8 mouse cellular contexts compared by ENCODE assay signal in genomic region chr7:6940761-6941231, GRCm38 (mm10). TPM values are rescaled to one million over a fixed set of nuclear protein-coding genes. Genes with fewer than 3 reads are reported as not detected.
DNase-seq lines count a peak whose midpoint lies in the region; ATAC-seq and TF ChIP-seq lines count a peak whose summit lies in the region.

No protein-coding gene starts in this region.

- no peaks in the 10 kb centered on the region for H3K36me3 ChIP-seq in kidney, embryonic 14.5 days (ENCODE audit: control insufficient read depth, insufficient read depth, low read length)
- H3K36me3 ChIP-seq in MEL (ENCODE audit: control insufficient read depth in 1 of 2, insufficient read depth in 2 of 2, low read length in 2 of 2): no peaks in the 10 kb centered on the region
- no peaks in the 10 kb centered on the region for H3K36me3 ChIP-seq in embryonic facial prominence, embryonic 14.5 days (ENCODE audit: control insufficient read depth, insufficient read depth, low read length)
- H3K36me3 ChIP-seq in intestine, postnatal 0 days (ENCODE audit: control insufficient read depth, insufficient read depth): no peaks in the 10 kb centered on the region
- H3K36me3 ChIP-seq in midbrain, embryonic 15.5 days (replicated peaks): no peaks in the 10 kb centered on the region

- peak; percentile 68 for ATAC-seq in kidney, embryonic 14.5 days (ENCODE audit: low FRiP score, low TSS enrichment)
- ATAC-seq in embryonic facial prominence, embryonic 14.5 days (ENCODE audit: low read depth): peak; percentile 55; the same call in 1 of the 2 replicates
- ATAC-seq in intestine, postnatal 0 days: peak; percentile 43
- peak; percentile 77 for ATAC-seq in midbrain, embryonic 15.5 days (replicated peaks)

- no peak for TF ChIP-seq POLR2A in MEL (IDR thresholded peaks at IDR 0.05; ENCODE audit: control insufficient read depth in 1 of 2, insufficient read depth in 1 of 2, low read depth in 1 of 2, low read length in 2 of 2, poor library complexity in 1 of 2)

- WGBS in kidney, embryonic 14.5 days: 24% methylated on average over 16 of the region's 16 CpGs
- WGBS in embryonic facial prominence, embryonic 14.5 days: 16% methylated on average over 16 of the region's 16 CpGs
- WGBS in intestine, postnatal 0 days: 17% methylated on average over 16 of the region's 16 CpGs
- 24% methylated on average over 16 of the region's 16 CpGs for WGBS in midbrain, embryonic 15.5 days

- no peaks in the 10 kb centered on the region for H3K4me1 ChIP-seq in kidney, embryonic 14.5 days (ENCODE audit: control insufficient read depth, insufficient read depth, low read length)
- H3K4me1 ChIP-seq in MEL (ENCODE audit: control insufficient read depth in 1 of 2, insufficient read depth in 2 of 2, low read length in 2 of 2): no peaks in the 10 kb centered on the region; a peak in 1 of 4 replicates
- no peaks in the 10 kb centered on the region for H3K4me1 ChIP-seq in embryonic facial prominence, embryonic 14.5 days (ENCODE audit: control insufficient read depth, insufficient read depth, low read length)
- H3K4me1 ChIP-seq in intestine, postnatal 0 days (replicated peaks; ENCODE audit: control insufficient read depth, insufficient read depth, low read length): no peaks in the 10 kb centered on the region
- H3K4me1 ChIP-seq in midbrain, embryonic 15.5 days: peaks cover 3% of the 10 kb centered on the region; the same call in 1 of the 2 replicates

- no peak overlapping the region for H3K4me3 ChIP-seq in kidney, embryonic 14.5 days (ENCODE audit: low read length)
- no peak overlapping the region for H3K4me3 ChIP-seq in MEL (ENCODE audit: control insufficient read depth in 1 of 2, insufficient read depth in 1 of 2, low read depth in 2 of 2, low read length in 2 of 2)
- peak overlapping the region; percentile 18; the same call in 1 of the 2 replicates for H3K4me3 ChIP-seq in embryonic facial prominence, embryonic 14.5 days (ENCODE audit: low read depth, low read length)
- peak overlapping the region; percentile 11; the same call in 1 of the 2 replicates for H3K4me3 ChIP-seq in intestine, postnatal 0 days (ENCODE audit: low read depth, low read length)
- 0 out of 2 replicates have a peak overlapping the region, but pooled peaks have one; percentile 8 for H3K4me3 ChIP-seq in midbrain, embryonic 15.5 days

- TF ChIP-seq EP300 in MEL (IDR thresholded peaks at IDR 0.05; ENCODE audit: low read depth in 1 of 2, low read length in 2 of 2): no peak

- TF ChIP-seq CTCF in MEL (IDR thresholded peaks at IDR 0.05 in 2 of 3, conservative IDR thresholded peaks at IDR 0.05 in 1 of 3; ENCODE audit: control insufficient read depth in 1 of 3, insufficient read depth in 1 of 3, low read depth in 2 of 3, low read length in 3 of 3, poor library complexity in 1 of 3, severe bottlenecking in 1 of 3): peak; percentile 66 to 78 (median 76)
- TF ChIP-seq CTCF in intestine, postnatal 0 days (IDR thresholded peaks at IDR 0.05; ENCODE audit: low read depth): peak; percentile 79

- H3K79me2 ChIP-seq in MEL (ENCODE audit: control insufficient read depth, insufficient read depth, low read length, poor library complexity): no peaks in the 10 kb centered on the region

- H3K4me2 ChIP-seq in kidney, embryonic 14.5 days (replicated peaks; ENCODE audit: low read depth, low read length): peak overlapping the region; percentile 25; the same call in 1 of the 2 replicates
- peak overlapping the region; percentile 48 for H3K4me2 ChIP-seq in embryonic facial prominence, embryonic 14.5 days (ENCODE audit: low read depth, low read length)
- peak overlapping the region; percentile 49 for H3K4me2 ChIP-seq in intestine, postnatal 0 days (replicated peaks; ENCODE audit: low read depth)
- H3K4me2 ChIP-seq in midbrain, embryonic 15.5 days: peak overlapping the region; percentile 35

- no peaks in the 10 kb centered on the region for H3K9me3 ChIP-seq in kidney, embryonic 14.5 days (ENCODE audit: control insufficient read depth, low read length)
- no peaks in the 10 kb centered on the region for H3K9me3 ChIP-seq in MEL (replicated peaks; ENCODE audit: insufficient read depth, low read length)
- H3K9me3 ChIP-seq in embryonic facial prominence, embryonic 14.5 days (ENCODE audit: control insufficient read depth, low read length): no peaks in the 10 kb centered on the region
- no peaks in the 10 kb centered on the region for H3K9me3 ChIP-seq in intestine, postnatal 0 days (ENCODE audit: control insufficient read depth)
- H3K9me3 ChIP-seq in midbrain, embryonic 15.5 days: peaks cover 3% of the 10 kb centered on the region; the same call in 1 of the 2 replicates

- no peak overlapping the region for H3K9ac ChIP-seq in kidney, embryonic 14.5 days (ENCODE audit: low read depth, low read length)
- H3K9ac ChIP-seq in MEL (ENCODE audit: control insufficient read depth, low read depth, low read length, poor library complexity, severe bottlenecking): no peak overlapping the region
- no peak overlapping the region for H3K9ac ChIP-seq in embryonic facial prominence, embryonic 14.5 days (ENCODE audit: low read depth, low read length)
- no peak overlapping the region for H3K9ac ChIP-seq in intestine, postnatal 0 days (ENCODE audit: low read depth, low read length)
- no peak overlapping the region for H3K9ac ChIP-seq in midbrain, embryonic 15.5 days

- peak; percentile 74 for TF ChIP-seq RAD21 in MEL (IDR thresholded peaks at IDR 0.05; ENCODE audit: low read depth, low read length)

- no peak for DNase-seq in kidney, adult 8-10 months
- peak; percentile 51 for DNase-seq in MEL (ENCODE audit: low read depth, low spot score)
- DNase-seq in embryonic facial prominence, embryonic 14.5 days (ENCODE audit: low spot score): peak; percentile 24
- DNase-seq in ovary, postnatal 10 days (ENCODE audit: low spot score): no peak
- no peak for DNase-seq in right cerebral cortex, postnatal 10 days (ENCODE audit: low spot score in 2 of 2)

- no peaks in the 10 kb centered on the region for H3K27me3 ChIP-seq in kidney, embryonic 14.5 days (ENCODE audit: control insufficient read depth, insufficient read depth, low read length)
- no peaks in the 10 kb centered on the region for H3K27me3 ChIP-seq in MEL (ENCODE audit: control insufficient read depth in 1 of 2, insufficient read depth in 2 of 2, low read length in 2 of 2)
- H3K27me3 ChIP-seq in embryonic facial prominence, embryonic 14.5 days (replicated peaks; ENCODE audit: control insufficient read depth, insufficient read depth, low read length): no peaks in the 10 kb centered on the region
- H3K27me3 ChIP-seq in intestine, postnatal 0 days (replicated peaks; ENCODE audit: control insufficient read depth, insufficient read depth, low read length): no peaks in the 10 kb centered on the region
- no peaks in the 10 kb centered on the region for H3K27me3 ChIP-seq in midbrain, embryonic 15.5 days (replicated peaks)

- no peak overlapping the region for H3K27ac ChIP-seq in kidney, embryonic 14.5 days (ENCODE audit: low read depth, low read length)
- H3K27ac ChIP-seq in MEL (ENCODE audit: control insufficient read depth, low read depth, low read length): no peak overlapping the region
- H3K27ac ChIP-seq in embryonic facial prominence, embryonic 14.5 days (replicated peaks; ENCODE audit: low read depth, low read length): no peak overlapping the region
- H3K27ac ChIP-seq in intestine, postnatal 0 days (ENCODE audit: low read depth, low read length): no peak overlapping the region
- H3K27ac ChIP-seq in midbrain, embryonic 15.5 days: no peak overlapping the region

TF ChIP-seq in MEL, 35 proteins besides CTCF, POLR2A, EP300 and RAD21:
- no peak for TF ChIP-seq POLR2AphosphoS5 (IDR thresholded peaks at IDR 0.05; ENCODE audit: borderline replicate concordance, low read depth, low read length)
- TF ChIP-seq TCF12 (IDR thresholded peaks at IDR 0.05; ENCODE audit: low read depth, low read length): no peak
- TF ChIP-seq MAZ (IDR thresholded peaks at IDR 0.05; ENCODE audit: low read depth, low read length): no peak
- no peak for TF ChIP-seq POLR2AphosphoS2 (IDR thresholded peaks at IDR 0.05; ENCODE audit: low read length)
- no peak for TF ChIP-seq CHD1 (IDR thresholded peaks at IDR 0.05; ENCODE audit: low read depth, low read length)
- TF ChIP-seq NRF1 (IDR thresholded peaks at IDR 0.05; ENCODE audit: insufficient read depth, low read depth, low read length, poor library complexity, severe bottlenecking): peak; percentile 49; the same call in 1 of the 2 replicates
- peak; percentile 58 for TF ChIP-seq ZC3H11A (IDR thresholded peaks at IDR 0.05; ENCODE audit: low read depth, low read length)
- TF ChIP-seq NELFE (IDR thresholded peaks at IDR 0.05; ENCODE audit: low read depth, low read length): no peak
- TF ChIP-seq ZNF384 (IDR thresholded peaks at IDR 0.05; ENCODE audit: low read depth, low read length): peak; percentile 49
- TF ChIP-seq SMC3 (IDR thresholded peaks at IDR 0.05; ENCODE audit: low read depth, low read length): peak; percentile 74
- TF ChIP-seq E2F4 (IDR thresholded peaks at IDR 0.05; ENCODE audit: borderline replicate concordance, low read depth, low read length): no peak
- TF ChIP-seq KAT2A (conservative IDR thresholded peaks at IDR 0.05; ENCODE audit: low read depth, low read length): no peak
- TF ChIP-seq SIN3A (IDR thresholded peaks at IDR 0.05; ENCODE audit: low read length): 0 out of 2 replicates have a peak, but pooled peaks have one; percentile 31
- TF ChIP-seq ETS1 (IDR thresholded peaks at IDR 0.05; ENCODE audit: low read depth, low read length): no peak
- no peak for TF ChIP-seq ELF1 (IDR thresholded peaks at IDR 0.05; ENCODE audit: low read depth, low read length)
- no peak for TF ChIP-seq ZMIZ1 (IDR thresholded peaks at IDR 0.05; ENCODE audit: low read depth, low read length)
TF ChIP-seq in MEL: peak in this region for 5.

RNA-seq across cellular contexts. Expression of gene Aurkc, which starts 54.3 kb away (rescaled TPM):
- polyA plus RNA-seq in kidney, embryonic 14.5 days (2014; fragmentation: Nextera tagmentation; extraction: Ambion mirVana): not detected in 2 replicates
- total RNA-seq in MEL (2012; rRNA removed): not detected in 2 replicates
- polyA plus RNA-seq in MEL (2012; ENCODE audit: insufficient read depth in 1 of 2, insufficient read length in 2 of 2, low read depth in 1 of 2, low replicate concordance in 2 of 2, missing spikeins in 1 of 2): not detected
- not detected in 2 replicates for polyA plus RNA-seq in embryonic facial prominence, embryonic 14.5 days (2014; fragmentation: Nextera tagmentation; extraction: Ambion mirVana)
- not detected in 2 replicates for polyA plus RNA-seq in intestine, postnatal 0 days (2015; fragmentation: Nextera tagmentation; extraction: Ambion mirVana)
- polyA plus RNA-seq in midbrain, embryonic 15.5 days (2015; fragmentation: Nextera tagmentation; extraction: Ambion mirVana): not detected in 2 replicates

Comparison
In these comparisons a context has a peak if more than half of its experiments do, and no peak if none do; other contexts are left out.
1. H3K4me3 ChIP-seq: peak in embryonic facial prominence, embryonic 14.5 days (single experiment), intestine, postnatal 0 days (single experiment) and midbrain, embryonic 15.5 days (single experiment); none in kidney, embryonic 14.5 days (single experiment) and MEL (0 of 2).
2. DNase-seq: peak in MEL (single experiment) and embryonic facial prominence, embryonic 14.5 days (single experiment); none in kidney, adult 8-10 months (0 of 2), ovary, postnatal 10 days (single experiment) and right cerebral cortex, postnatal 10 days (0 of 2).
3. Peak in every context shown above with its lines, with median percentiles within 50 percentile points of each other: ATAC-seq and H3K4me2 ChIP-seq.